ENCODE assay signal across 8 mouse cellular contexts in genomic region chr17:62880311-62881175, GRCm38 (mm10). TPM values are rescaled to one million over a fixed set of nuclear protein-coding genes. Genes with fewer than 3 reads are reported as not detected.
DNase-seq lines count a peak whose midpoint lies in the region; ATAC-seq lines count a peak whose summit lies in the region.

No protein-coding gene starts in this region.

- peak overlapping the region; percentile 75 for H3K4me3 ChIP-seq in forebrain, embryonic 15.5 days
- H3K4me3 ChIP-seq in hindbrain, embryonic 13.5 days, result peak overlapping the region; percentile 82
- peak overlapping the region; percentile 82 for H3K4me3 ChIP-seq in midbrain, embryonic 12.5 days

- no peak for ATAC-seq in CD4-positive, CD25-positive, alpha-beta regulatory T cell, adult 4 months
- ATAC-seq in forebrain, embryonic 15.5 days (replicated peaks), result peak; percentile 24
- peak; percentile 33 for ATAC-seq in hindbrain, embryonic 13.5 days (ENCODE audit: low FRiP score)
- peak; percentile 21 for ATAC-seq in midbrain, embryonic 12.5 days (ENCODE audit: low FRiP score, low read depth)

- no peaks in the 10 kb centered on the region for H3K9me3 ChIP-seq in forebrain, embryonic 15.5 days
- no peaks in the 10 kb centered on the region for H3K9me3 ChIP-seq in hindbrain, embryonic 13.5 days
- H3K9me3 ChIP-seq in midbrain, embryonic 12.5 days, result no peaks in the 10 kb centered on the region

- H3K4me2 ChIP-seq in forebrain, embryonic 15.5 days (replicated peaks), result peak overlapping the region; percentile 98
- peak overlapping the region; percentile 92 for H3K4me2 ChIP-seq in hindbrain, embryonic 13.5 days
- H3K4me2 ChIP-seq in midbrain, embryonic 12.5 days (replicated peaks), result peak overlapping the region; percentile 82

- H3K27ac ChIP-seq in forebrain, embryonic 15.5 days (replicated peaks), result peak overlapping the region; percentile 86
- peak overlapping the region; percentile 91 for H3K27ac ChIP-seq in hindbrain, embryonic 13.5 days
- peak overlapping the region; percentile 96 for H3K27ac ChIP-seq in midbrain, embryonic 12.5 days (replicated peaks)

- H3K27me3 ChIP-seq in forebrain, embryonic 15.5 days, result peaks cover 29% of the 10 kb centered on the region; the same call in 1 of the 2 replicates
- 0 out of 2 replicates have a peak, but pooled peaks cover 2% of the 10 kb centered on the region for H3K27me3 ChIP-seq in hindbrain, embryonic 13.5 days
- peaks cover 4% of the 10 kb centered on the region for H3K27me3 ChIP-seq in midbrain, embryonic 12.5 days

- H3K9ac ChIP-seq in forebrain, embryonic 15.5 days (replicated peaks), result peak overlapping the region; percentile 78
- peak overlapping the region; percentile 94 for H3K9ac ChIP-seq in hindbrain, embryonic 13.5 days
- H3K9ac ChIP-seq in midbrain, embryonic 12.5 days (replicated peaks), result peak overlapping the region; percentile 95

- H3K4me1 ChIP-seq in forebrain, embryonic 15.5 days, result peaks cover 20% of the 10 kb centered on the region
- H3K4me1 ChIP-seq in hindbrain, embryonic 13.5 days (replicated peaks), result peaks cover 18% of the 10 kb centered on the region
- H3K4me1 ChIP-seq in midbrain, embryonic 12.5 days, result peaks cover 6% of the 10 kb centered on the region; the same call in 1 of the 2 replicates

- no peaks in the 10 kb centered on the region for H3K36me3 ChIP-seq in forebrain, embryonic 15.5 days
- no peaks in the 10 kb centered on the region for H3K36me3 ChIP-seq in hindbrain, embryonic 13.5 days
- no peaks in the 10 kb centered on the region for H3K36me3 ChIP-seq in midbrain, embryonic 12.5 days

- DNase-seq in CD4-positive, CD25-positive, alpha-beta regulatory T cell, adult 2 months (ENCODE audit: low read depth, low spot score), result peak; percentile 4
- DNase-seq in brain, adult 2 months (ENCODE audit: low read depth, low spot score), result peak; percentile 50
- DNase-seq in layer of hippocampus, postnatal 36 days, result peak; percentile 19 to 30
- DNase-seq in spleen, postnatal 36 days (ENCODE audit: low spot score in 2 of 2), result peak; percentile 14 to 22

- WGBS in forebrain, embryonic 15.5 days, result under 1% methylated on average over 82 of the region's 82 CpGs
- WGBS in hindbrain, embryonic 13.5 days, result under 1% methylated on average over 68 of the region's 82 CpGs
- WGBS in midbrain, embryonic 12.5 days, result 1% methylated on average over 82 of the region's 82 CpGs

RNA-seq across cellular contexts. Expression of gene Efna5, which starts 0.6 kb away (rescaled TPM):
- under 1 TPM in 1 of 2 experiments, not detected in 1; 0.13 TPM for polyA plus RNA-seq in CD4-positive, CD25-positive, alpha-beta regulatory T cell, adult 4 months (2017; shearing (Covaris generic))
- polyA plus RNA-seq in forebrain, embryonic 15.5 days (2015; fragmentation: Nextera tagmentation; extraction: Ambion mirVana), result 19.7 and 24.6 TPM in 2 replicates
- polyA plus RNA-seq in hindbrain, embryonic 13.5 days (2015; fragmentation: Nextera tagmentation; extraction: Ambion mirVana), result 47.7 and 55.9 TPM in 2 replicates
- 1 to 10 TPM; 5.2 to 7.2 TPM for total RNA-seq in layer of hippocampus, postnatal 36 days (2021)
- 85.4 and 115 TPM in 2 replicates for polyA plus RNA-seq in midbrain, embryonic 12.5 days (2016; fragmentation: Nextera tagmentation; extraction: Ambion mirVana)

Comparison
In these comparisons a context has a peak if more than half of its experiments do, and no peak if none do; other contexts are left out.
1. RNA of gene Efna5, which starts 0.6 kb away (polyA plus RNA-seq): 85.4 to 115 TPM in midbrain, embryonic 12.5 days, 47.7 to 55.9 TPM in hindbrain, embryonic 13.5 days and 19.7 to 24.6 TPM in forebrain, embryonic 15.5 days; 0.13 TPM in CD4-positive, CD25-positive, alpha-beta regulatory T cell, adult 4 months; every median in the first group is over 10 times any median in the second.
2. Peak in every context shown above with its lines, with median percentiles within 50 percentile points of each other: DNase-seq, H3K27ac ChIP-seq, H3K4me2 ChIP-seq, H3K4me3 ChIP-seq and H3K9ac ChIP-seq.